Mouse (Mus musculus) heart, embryonic 14.5 days (tissue): ENCODE results near the gene Saysd1. TPM values are rescaled to one million over a fixed set of nuclear protein-coding genes. Genes with fewer than 3 reads are reported as not detected.

Experiments used
- ATAC-seq: fragments of 200-750 bp; cut with Nextera tagmentation; 2 replicates; pipeline ENCODE4 v1.8.0; 2017; ENCODE audit warnings: low read depth, moderate TSS enrichment; ENCODE audit not compliant: insufficient number of reproducible peaks, insufficient read depth, low FRiP score
- H3K27ac ChIP-seq, 2 experiments: fragments of 200-500 bp in 1 of 2; fragments of 300-500 bp in 1 of 2; sonication (generic) in 1 of 2; replicated peaks in 1 of 2; 2 replicates each; pipeline ENCODE4 v1.5.1; 2012 to 2014; ENCODE audit warnings: low read depth in 2 of 2, low read length in 2 of 2, control low read depth in 1 of 2, mild to moderate bottlenecking in 1 of 2, mixed read lengths in 1 of 2; ENCODE audit not compliant: control insufficient read depth in 1 of 2, insufficient read depth in 1 of 2
- H3K27me3 ChIP-seq: fragments of 300-500 bp; sonication (generic); 2 replicates; pipeline ENCODE4 v1.6.1; 2014; ENCODE audit warnings: mild to moderate bottlenecking, low read length, control low read depth; ENCODE audit not compliant: control insufficient read depth, insufficient read depth
- H3K36me3 ChIP-seq: fragments of 300-500 bp; sonication (generic); 2 replicates; pipeline ENCODE4 v1.6.1; 2014; ENCODE audit warnings: mild to moderate bottlenecking, control low read depth, low read length, mixed read lengths; ENCODE audit not compliant: control insufficient read depth, insufficient read depth
- H3K4me1 ChIP-seq, 2 experiments: fragments of 200-500 bp in 1 of 2; fragments of 300-500 bp in 1 of 2; sonication (generic) in 1 of 2; 2 replicates each; pipeline ENCODE4 v1.6.1; 2012 to 2014; ENCODE audit warnings: low read length in 2 of 2, control low read depth in 1 of 2, mixed read lengths in 1 of 2; ENCODE audit not compliant: control insufficient read depth in 2 of 2, insufficient read depth in 2 of 2
- H3K4me2 ChIP-seq: fragments of 300-500 bp; sonication (generic); 2 replicates; pipeline ENCODE4 v1.6.1; 2014; ENCODE audit warnings: mild to moderate bottlenecking, low read length
- H3K4me3 ChIP-seq, 2 experiments: fragments of 200-500 bp in 1 of 2; fragments of 300-500 bp in 1 of 2; sonication (generic) in 1 of 2; 2 replicates each; pipeline ENCODE4 v1.5.1; 2012 to 2014; ENCODE audit warnings: low read length in 2 of 2, mild to moderate bottlenecking in 2 of 2, control low read depth in 1 of 2, low read depth in 1 of 2, moderate library complexity in 1 of 2; ENCODE audit not compliant: control insufficient read depth in 1 of 2, insufficient read depth in 1 of 2
- H3K9ac ChIP-seq: fragments of 300-500 bp; sonication (generic); 2 replicates; pipeline ENCODE4 v1.6.1; 2014; ENCODE audit warnings: mild to moderate bottlenecking, low read length
- H3K9me3 ChIP-seq: fragments of 300-500 bp; sonication (generic); 2 replicates; pipeline ENCODE4 v1.6.1; 2016; ENCODE audit warnings: low read length, control low read depth; ENCODE audit not compliant: control insufficient read depth
- WGBS: fragments of 180-500 bp; shearing (Covaris S2); extraction: QIAGEN DNeasy Blood & Tissue Kit; methylation state at CpG from one replicate; pipeline ENCODE4 v1.1.7; 2014; 5-methylcytosine and 5-hydroxymethylcytosine counted together
- polyA plus RNA-seq: library from polyadenylated mRNA; unstranded; fragments of >200 nt; fragmentation: Nextera tagmentation; extraction: Ambion mirVana; gene quantifications from 2 replicates; pipeline ENCODE4 v1.2.1, GENCODE M21; 2014

The Saysd1 gene
- polyA plus RNA-seq, 1 experiment from 2014 or later, result 12.4 TPM

GRCm38 (mm10) chr14:20173873-20174490 lies 35.6 kb upstream of the Saysd1 start:
- H3K36me3 ChIP-seq, result no peaks in the 10 kb centered on the region
- H3K27me3 ChIP-seq, result no peaks in the 10 kb centered on the region
- no peak overlapping the region for H3K9ac ChIP-seq
- no peaks in the 10 kb centered on the region for H3K9me3 ChIP-seq
- no peak overlapping the region for H3K4me2 ChIP-seq
- ATAC-seq, result no peak
- no peak overlapping the region for H3K4me3 ChIP-seq
- 87% methylated on average over 14 of the region's 14 CpGs for whole genome bisulfite sequencing
- H3K4me1 ChIP-seq, result peaks cover 6 to 15% of the 10 kb centered on the region in 2 experiments
- no peak overlapping the region for H3K27ac ChIP-seq

DNA sequence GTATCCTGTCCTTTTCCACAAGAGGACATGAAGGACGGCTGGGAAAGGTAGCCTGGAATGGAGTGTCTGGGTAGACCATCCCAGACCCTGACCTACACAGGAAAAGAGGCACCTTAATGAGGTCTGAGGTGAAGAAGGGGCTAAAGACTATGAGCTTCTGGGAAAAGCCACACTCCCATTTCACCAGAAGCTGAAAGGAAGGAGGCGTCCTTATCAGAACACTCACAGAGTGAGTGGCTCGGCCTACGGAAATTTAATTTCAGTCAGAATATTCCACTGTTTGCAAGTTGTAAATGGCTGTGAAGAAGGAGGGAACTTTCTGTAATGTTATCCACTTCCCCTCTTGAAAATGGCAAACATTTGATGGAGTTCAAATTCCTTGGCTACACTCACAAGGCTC lies 34.6 kb upstream of the Saysd1 start:
- H3K4me3 ChIP-seq, result no peak overlapping the region
- no peak overlapping the region for H3K9ac ChIP-seq
- no peaks in the 10 kb centered on the region for H3K27me3 ChIP-seq
- no peaks in the 10 kb centered on the region for H3K9me3 ChIP-seq
- ATAC-seq, result no peak
- no peak overlapping the region for H3K4me2 ChIP-seq
- no peaks in the 10 kb centered on the region for H3K36me3 ChIP-seq
- 44% methylated on average over 4 of the region's 4 CpGs for WGBS
- H3K27ac ChIP-seq, result 0 out of 4 replicates have a peak overlapping the region, but pooled peaks of 1 of the 2 experiments have one; percentile 19
- peaks cover 6 to 15% of the 10 kb centered on the region in 2 experiments for H3K4me1 ChIP-seq

DNA sequence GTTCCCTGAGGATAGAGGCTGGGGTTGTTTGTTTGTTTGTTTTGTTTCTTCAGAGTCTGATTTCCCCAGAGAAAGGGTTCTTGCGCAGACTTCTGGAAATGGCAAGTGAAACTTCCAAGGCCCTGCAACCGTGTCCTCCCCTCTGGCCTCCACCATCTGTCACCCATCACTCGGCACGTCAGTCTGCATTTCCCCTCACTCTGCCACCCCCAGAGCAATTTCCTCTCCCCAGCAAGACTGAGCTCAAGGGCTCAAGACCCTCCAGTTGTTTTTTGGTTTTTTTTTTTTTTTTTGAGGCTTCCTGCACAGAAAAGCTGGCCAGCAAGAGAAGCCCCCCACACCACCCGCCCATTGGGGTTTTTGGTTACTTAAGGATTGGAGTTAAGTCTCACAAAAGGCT lies 34.2 kb upstream of the Saysd1 start:
- Histone ChIP-seq H3K9ac (no peak overlapping the region), H3K4me3 (no peak overlapping the region), H3K27ac (0 out of 4 replicates have a peak overlapping the region, but pooled peaks of 1 of the 2 experiments have one; percentile 19), H3K4me1 (peaks cover 6 to 15% of the 10 kb centered on the region in 2 experiments), H3K4me2 (no peak overlapping the region), H3K27me3 (no peaks in the 10 kb centered on the region), H3K9me3 (no peaks in the 10 kb centered on the region), H3K36me3 (no peaks in the 10 kb centered on the region)
- 34% methylated on average over 5 of the region's 5 CpGs for WGBS
- no peak for ATAC-seq

GRCm38 (mm10) chr14:20171840-20172239 lies 33.5 kb upstream of the Saysd1 start:
- Histone ChIP-seq H3K27ac (no peak overlapping the region), H3K4me2 (no peak overlapping the region), H3K4me1 (peaks cover 6 to 15% of the 10 kb centered on the region in 2 experiments), H3K36me3 (no peaks in the 10 kb centered on the region), H3K9ac (no peak overlapping the region), H3K4me3 (no peak overlapping the region), H3K9me3 (no peaks in the 10 kb centered on the region), H3K27me3 (no peaks in the 10 kb centered on the region)
- 60% methylated on average over 3 of the region's 3 CpGs for WGBS
- no peak for ATAC-seq

GRCm38 (mm10) chr14:20169251-20169650 lies 30.9 kb upstream of the Saysd1 start:
- Histone ChIP-seq H3K27ac (no peak overlapping the region), H3K27me3 (no peaks in the 10 kb centered on the region), H3K4me3 (no peak overlapping the region), H3K4me2 (no peak overlapping the region), H3K36me3 (no peaks in the 10 kb centered on the region), H3K9me3 (no peaks in the 10 kb centered on the region), H3K4me1 (peaks cover 15 to 19% of the 10 kb centered on the region in 2 experiments), H3K9ac (no peak overlapping the region)
- ATAC-seq, result no peak
- 91% methylated on average over 4 of the region's 4 CpGs for WGBS

DNA sequence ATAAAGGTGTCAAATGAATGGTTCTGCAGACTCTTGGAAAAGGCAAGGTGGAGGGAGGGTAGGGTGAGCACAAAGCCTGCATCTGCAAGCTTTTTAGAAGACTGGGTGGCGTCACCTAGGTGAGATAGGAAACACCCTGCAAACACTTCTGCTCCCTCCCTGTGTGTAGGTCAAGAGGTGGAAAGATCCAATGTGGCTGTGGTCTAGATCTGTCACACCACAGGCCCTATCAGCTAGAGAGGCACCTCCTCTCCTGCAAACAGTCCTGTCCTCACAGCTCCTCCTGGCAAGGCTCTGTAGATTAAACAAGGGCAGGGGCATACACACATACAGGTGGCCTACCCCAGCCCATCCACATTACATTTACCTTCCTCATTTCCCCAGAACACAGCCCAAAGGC lies 30.1 kb upstream of the Saysd1 start:
- Histone ChIP-seq H3K36me3 (no peaks in the 10 kb centered on the region), H3K4me1 (peaks cover 15 to 19% of the 10 kb centered on the region in 2 experiments), H3K27ac (no peak overlapping the region), H3K9ac (no peak overlapping the region), H3K9me3 (no peaks in the 10 kb centered on the region), H3K27me3 (no peaks in the 10 kb centered on the region), H3K4me3 (no peak overlapping the region), H3K4me2 (no peak overlapping the region)
- ATAC-seq, result no peak
- WGBS, result 79% methylated on average over 1 of the region's 1 CpGs

GRCm38 (mm10) chr14:20168054-20168453 lies 29.7 kb upstream of the Saysd1 start:
- H3K4me1 ChIP-seq, result peaks cover 15 to 16% of the 10 kb centered on the region in 2 experiments
- no peak overlapping the region for H3K27ac ChIP-seq
- no peak overlapping the region for H3K4me2 ChIP-seq
- no peaks in the 10 kb centered on the region for H3K9me3 ChIP-seq
- WGBS, result 92% methylated on average over 2 of the region's 2 CpGs
- no peak overlapping the region for H3K9ac ChIP-seq
- no peak for ATAC-seq
- no peaks in the 10 kb centered on the region for H3K27me3 ChIP-seq
- H3K36me3 ChIP-seq, result no peaks in the 10 kb centered on the region
- H3K4me3 ChIP-seq, result no peak overlapping the region

DNA sequence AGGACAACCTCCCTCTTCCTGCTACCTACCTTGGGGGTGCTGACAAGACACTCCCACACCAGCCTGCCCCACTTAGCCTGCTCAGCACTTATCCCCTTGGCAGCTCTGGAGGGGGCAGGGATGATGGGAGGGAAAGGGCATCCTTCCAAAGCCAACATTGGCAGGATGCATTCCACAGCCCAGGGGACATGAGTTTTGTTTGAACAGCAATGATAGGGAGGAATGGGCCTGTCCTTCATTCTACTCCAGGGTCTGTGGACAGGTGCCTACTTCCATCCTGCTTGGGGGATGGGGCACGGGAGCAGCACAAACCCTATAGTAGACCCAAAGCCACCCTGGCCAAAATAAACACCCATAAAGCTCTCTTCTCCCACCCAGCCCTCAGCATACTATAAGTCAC lies 27.1 kb upstream of the Saysd1 start:
- H3K4me2 ChIP-seq, result no peak overlapping the region
- peaks cover 4 to 10% of the 10 kb centered on the region in 2 experiments; a peak in 2 of 4 replicates for H3K4me1 ChIP-seq
- WGBS, result 17% methylated on average over 1 of the region's 1 CpGs
- ATAC-seq, result peak; percentile 61
- H3K9ac ChIP-seq, result no peak overlapping the region
- H3K4me3 ChIP-seq, result no peak overlapping the region
- no peaks in the 10 kb centered on the region for H3K27me3 ChIP-seq
- no peaks in the 10 kb centered on the region for H3K36me3 ChIP-seq
- no peak overlapping the region for H3K27ac ChIP-seq
- no peaks in the 10 kb centered on the region for H3K9me3 ChIP-seq
